Mouse (Mus musculus): Measurements from ENCODE around the gene Cstf1. TPM values are rescaled to one million over a fixed set of nuclear protein-coding genes. Genes with fewer than 3 reads are reported as not detected.

Gene Cstf1
- polyA plus RNA-seq, 1 experiment from 2014 or later = 58.0 TPM

GRCm38 (mm10) chr2:172346933-172347611, 23.4 kb upstream of the Cstf1 start:
- no peaks in the 10 kb centered on the region for H3K9me3 ChIP-seq (replicated peaks)
- no peak for DNase-seq (ENCODE audit: low spot score)
- peak overlapping the region; percentile 74 for H3K27ac ChIP-seq (replicated peaks)
- 80% methylated on average over 8 of the region's 8 CpGs for WGBS
- H3K27me3 ChIP-seq (ENCODE audit: low read depth, poor library complexity, severe bottlenecking) = peaks cover 7% of the 10 kb centered on the region
- peaks cover 66% of the 10 kb centered on the region for H3K4me1 ChIP-seq
- peak overlapping the region; percentile 77 for H3K4me3 ChIP-seq
- no peaks in the 10 kb centered on the region for H3K36me3 ChIP-seq

GRCm38 (mm10) chr2:172348297-172348950, 22.1 kb upstream of the Cstf1 start:
- peaks cover 72% of the 10 kb centered on the region for H3K4me1 ChIP-seq

GRCm38 (mm10) chr2:172349776-172350175, 20.7 kb upstream of the Cstf1 start:
- H3K4me1 ChIP-seq = peaks cover 69% of the 10 kb centered on the region
- peaks cover 7% of the 10 kb centered on the region for H3K27me3 ChIP-seq (ENCODE audit: low read depth, poor library complexity, severe bottlenecking)

More at GRCm38 (mm10) chr2:172348297-172348950, 22.1 kb upstream of the Cstf1 start:
- WGBS = 56% methylated on average over 3 of the region's 3 CpGs
- H3K36me3 ChIP-seq = peaks cover 10% of the 10 kb centered on the region
- H3K27me3 ChIP-seq (ENCODE audit: low read depth, poor library complexity, severe bottlenecking) = peaks cover 7% of the 10 kb centered on the region
- no peaks in the 10 kb centered on the region for H3K9me3 ChIP-seq (replicated peaks)
- no peak overlapping the region for H3K4me3 ChIP-seq
- peak overlapping the region; percentile 74 for H3K27ac ChIP-seq (replicated peaks)
- no peak for DNase-seq (ENCODE audit: low spot score)

GRCm38 (mm10) chr2:172350773-172351172, 19.7 kb upstream of the Cstf1 start:
- Histone ChIP-seq H3K36me3 (peaks cover 31% of the 10 kb centered on the region), H3K27me3 (ENCODE audit: low read depth, poor library complexity, severe bottlenecking) (peaks cover 7% of the 10 kb centered on the region), H3K4me3 (no peak overlapping the region), H3K27ac (replicated peaks) (no peak overlapping the region), H3K9me3 (replicated peaks) (no peaks in the 10 kb centered on the region), H3K4me1 (peaks cover 59% of the 10 kb centered on the region)
- WGBS = 80% methylated on average over 8 of the region's 8 CpGs
- DNase-seq (ENCODE audit: low spot score) = no peak

More at GRCm38 (mm10) chr2:172349776-172350175, 20.7 kb upstream of the Cstf1 start:
- Histone ChIP-seq H3K4me3 (no peak overlapping the region), H3K36me3 (peaks cover 21% of the 10 kb centered on the region), H3K9me3 (replicated peaks) (no peaks in the 10 kb centered on the region), H3K27ac (replicated peaks) (peak overlapping the region; percentile 74; the same call in 1 of the 2 replicates)
- WGBS = 77% methylated on average over 14 of the region's 14 CpGs
- no peak for DNase-seq (ENCODE audit: low spot score)

- Histone ChIP-seq H3K36me3 (peaks cover 56% of the 10 kb centered on the region), H3K9me3 (replicated peaks) (no peaks in the 10 kb centered on the region), H3K27me3 (ENCODE audit: low read depth, poor library complexity, severe bottlenecking) (no peaks in the 10 kb centered on the region), H3K4me3 (no peak overlapping the region), H3K27ac (replicated peaks) (no peak overlapping the region), H3K4me1 (peaks cover 35% of the 10 kb centered on the region)
- DNase-seq (ENCODE audit: low spot score) = no peak
- whole genome bisulfite sequencing = 82% methylated on average over 9 of the region's 9 CpGs
These were observed 17.3 kb upstream of the Cstf1 start for GRCm38 (mm10) chr2:172353218-172353617.

GRCm38 (mm10) chr2:172354761-172355160, 15.7 kb upstream of the Cstf1 start:
- no peak for DNase-seq (ENCODE audit: low spot score)
- Histone ChIP-seq H3K4me1 (peaks cover 20% of the 10 kb centered on the region), H3K27me3 (ENCODE audit: low read depth, poor library complexity, severe bottlenecking) (no peaks in the 10 kb centered on the region), H3K27ac (replicated peaks) (no peak overlapping the region), H3K4me3 (no peak overlapping the region), H3K36me3 (peaks cover 71% of the 10 kb centered on the region), H3K9me3 (replicated peaks) (no peaks in the 10 kb centered on the region)
- 90% methylated on average over 9 of the region's 9 CpGs for WGBS

GRCm38 (mm10) chr2:172355833-172356232, 14.6 kb upstream of the Cstf1 start:
- H3K9me3 ChIP-seq (replicated peaks) = no peaks in the 10 kb centered on the region
- H3K4me1 ChIP-seq = peaks cover 12% of the 10 kb centered on the region; the same call in 1 of the 2 replicates
- no peak for DNase-seq (ENCODE audit: low spot score)
- no peak overlapping the region for H3K27ac ChIP-seq (replicated peaks)
- H3K4me3 ChIP-seq = no peak overlapping the region
- H3K36me3 ChIP-seq = peaks cover 82% of the 10 kb centered on the region
- no peaks in the 10 kb centered on the region for H3K27me3 ChIP-seq (ENCODE audit: low read depth, poor library complexity, severe bottlenecking)
- whole genome bisulfite sequencing = 89% methylated on average over 5 of the region's 5 CpGs

- Histone ChIP-seq H3K4me1 (peaks cover 17% of the 10 kb centered on the region), H3K4me3 (no peak overlapping the region), H3K36me3 (peaks cover 100% of the 10 kb centered on the region), H3K27ac (replicated peaks) (no peak overlapping the region), H3K27me3 (ENCODE audit: low read depth, poor library complexity, severe bottlenecking) (no peaks in the 10 kb centered on the region), H3K9me3 (replicated peaks) (no peaks in the 10 kb centered on the region)
- 90% methylated on average over 7 of the region's 7 CpGs for WGBS
- no peak for DNase-seq (ENCODE audit: low spot score)
These were observed 7.3 kb upstream of the Cstf1 start for GRCm38 (mm10) chr2:172363176-172363575.

- peaks cover 46% of the 10 kb centered on the region for H3K4me1 ChIP-seq
- H3K4me3 ChIP-seq = peak overlapping the region; percentile 97
- H3K27ac ChIP-seq (replicated peaks) = peak overlapping the region; percentile 97
- no peaks in the 10 kb centered on the region for H3K27me3 ChIP-seq (ENCODE audit: low read depth, poor library complexity, severe bottlenecking)
- no peaks in the 10 kb centered on the region for H3K9me3 ChIP-seq (replicated peaks)
- peaks cover 68% of the 10 kb centered on the region for H3K36me3 ChIP-seq
- DNase-seq (ENCODE audit: low spot score) = no peak
- 0% methylated on average over 11 of the region's 11 CpGs for WGBS
These were observed 777 bp downstream of the Cstf1 start for GRCm38 (mm10) chr2:172371258-172371657.

GRCm38 (mm10) chr2:172376551-172376950, 6.1 kb downstream of the Cstf1 start:
- Histone ChIP-seq H3K36me3 (peaks cover 92% of the 10 kb centered on the region), H3K27ac (replicated peaks) (no peak overlapping the region), H3K4me1 (peaks cover 9% of the 10 kb centered on the region), H3K4me3 (no peak overlapping the region), H3K9me3 (replicated peaks) (no peaks in the 10 kb centered on the region), H3K27me3 (ENCODE audit: low read depth, poor library complexity, severe bottlenecking) (no peaks in the 10 kb centered on the region)
- WGBS = 93% methylated on average over 4 of the region's 4 CpGs
- DNase-seq (ENCODE audit: low spot score) = no peak

- H3K9me3 ChIP-seq (replicated peaks) = no peaks in the 10 kb centered on the region
- 73% methylated on average over 5 of the region's 5 CpGs for WGBS
- H3K4me1 ChIP-seq = peaks cover 4% of the 10 kb centered on the region
- no peak overlapping the region for H3K4me3 ChIP-seq
- no peaks in the 10 kb centered on the region for H3K27me3 ChIP-seq (ENCODE audit: low read depth, poor library complexity, severe bottlenecking)
- no peak overlapping the region for H3K27ac ChIP-seq (replicated peaks)
- no peak for DNase-seq (ENCODE audit: low spot score)
- H3K36me3 ChIP-seq = peaks cover 97% of the 10 kb centered on the region
These were observed 6.6 kb downstream of the Cstf1 start for GRCm38 (mm10) chr2:172376999-172377515.

GRCm38 (mm10) chr2:172378332-172378731, 7.9 kb downstream of the Cstf1 start:
- H3K27ac ChIP-seq (replicated peaks) = no peak overlapping the region
- DNase-seq (ENCODE audit: low spot score) = no peak
- no peaks in the 10 kb centered on the region for H3K4me1 ChIP-seq
- H3K36me3 ChIP-seq = peaks cover 100% of the 10 kb centered on the region
- H3K4me3 ChIP-seq = no peak overlapping the region
- H3K9me3 ChIP-seq (replicated peaks) = no peaks in the 10 kb centered on the region
- 80% methylated on average over 7 of the region's 7 CpGs for WGBS
- H3K27me3 ChIP-seq (ENCODE audit: low read depth, poor library complexity, severe bottlenecking) = no peaks in the 10 kb centered on the region

- 96% methylated on average over 17 of the region's 17 CpGs for WGBS
- Histone ChIP-seq H3K27me3 (ENCODE audit: low read depth, poor library complexity, severe bottlenecking) (no peaks in the 10 kb centered on the region), H3K9me3 (replicated peaks) (no peaks in the 10 kb centered on the region), H3K4me3 (no peak overlapping the region), H3K4me1 (no peaks in the 10 kb centered on the region), H3K27ac (replicated peaks) (no peak overlapping the region), H3K36me3 (peaks cover 81% of the 10 kb centered on the region)
- no peak for DNase-seq (ENCODE audit: low spot score)
These were observed 10.0 kb downstream of the Cstf1 start for GRCm38 (mm10) chr2:172380513-172380912.
